Mouse (Mus musculus): ENCODE measurements around the gene Cmtm8.

- no peak for TF ChIP-seq POLR2A (IDR thresholded peaks at IDR 0.05; ENCODE audit: borderline replicate concordance, extremely low read depth, low read depth, low read length)
- TF ChIP-seq CTCF (IDR thresholded peaks at IDR 0.05; ENCODE audit: insufficient read depth, low read length) = no peak
Observed at GRCm38 (mm10) chr9:114808671-114809070, 35.3 kb downstream of the Cmtm8 start.

All from lung, adult 2 months (tissue).